Mouse (Mus musculus) liver, embryonic 14.5 days (tissue): ENCODE results near the gene Mum1. TPM values are rescaled to one million over a fixed set of nuclear protein-coding genes. Genes with fewer than 3 reads are reported as not detected.

ENCODE experiments used
- ATAC-seq: fragments of 200-750 bp; cut with Nextera tagmentation; 2 replicates; pipeline ENCODE4 v1.8.0; 2017; ENCODE audit warnings: moderate number of reproducible peaks, mild to moderate bottlenecking, moderate library complexity; ENCODE audit not compliant: insufficient read depth
- DNase-seq, 3 experiments: peaks; one replicate each; pipeline ENCODE4 v3.0.0-alpha.2; 2012 to 2013; ENCODE audit warnings: low read depth in 3 of 3, low spot score in 3 of 3
- H3K27ac ChIP-seq: fragments of 300-500 bp; sonication (generic); 2 replicates; pipeline ENCODE4 v1.5.1; 2014; ENCODE audit warnings: moderate library complexity, mild to moderate bottlenecking, control low read depth, inconsistent platforms
- H3K27me3 ChIP-seq: fragments of 300-500 bp; sonication (generic); 2 replicates; pipeline ENCODE4 v1.6.1; 2014; ENCODE audit warnings: mild to moderate bottlenecking, low read length, moderate library complexity; ENCODE audit not compliant: control insufficient read depth, insufficient read depth
- H3K36me3 ChIP-seq: fragments of 300-500 bp; sonication (generic); replicated peaks from 2 replicates; pipeline ENCODE4 v1.6.1; 2014; ENCODE audit warnings: low read depth; ENCODE audit not compliant: control insufficient read depth, insufficient read depth
- H3K4me1 ChIP-seq, 2 experiments: fragments of 200-500 bp in 1 of 2; fragments of 300-500 bp in 1 of 2; sonication (generic) in 1 of 2; replicated peaks; 2 replicates each; pipeline ENCODE4 v1.6.1; 2012 to 2014; ENCODE audit warnings: antibody characterized with exemption in 1 of 2, inconsistent platforms in 1 of 2, low read length in 1 of 2; ENCODE audit not compliant: control insufficient read depth in 2 of 2, insufficient read depth in 2 of 2
- H3K4me2 ChIP-seq: fragments of 300-500 bp; sonication (generic); 2 replicates; pipeline ENCODE4 v1.6.1; 2014; ENCODE audit warnings: low read depth, mild to moderate bottlenecking, control low read depth, moderate library complexity
- H3K4me3 ChIP-seq, 2 experiments: fragments of 200-500 bp in 1 of 2; fragments of 300-500 bp in 1 of 2; sonication (generic) in 1 of 2; 2 replicates each; pipeline ENCODE4 v1.5.1; 2012 to 2014; ENCODE audit warnings: low read depth in 2 of 2, low read length in 2 of 2, mild to moderate bottlenecking in 2 of 2, control low read depth in 1 of 2, inconsistent platforms in 1 of 2, moderate library complexity in 1 of 2; ENCODE audit not compliant: insufficient read depth in 1 of 2
- H3K9ac ChIP-seq: fragments of 300-500 bp; sonication (generic); replicated peaks from 2 replicates; pipeline ENCODE4 v1.6.1; 2014; ENCODE audit warnings: mild to moderate bottlenecking, control low read depth, moderate library complexity
- H3K9me3 ChIP-seq: fragments of 300-500 bp; sonication (generic); 2 replicates; pipeline ENCODE4 v1.6.1; 2016; ENCODE audit warnings: low read length, mixed read lengths; ENCODE audit not compliant: control insufficient read depth
- CTCF ChIP-seq: IDR thresholded peaks from 2 replicates; pipeline ENCODE4 v1.5.1; 2016; ENCODE audit warnings: antibody characterized with exemption, low read depth, control low read depth
- EP300 ChIP-seq: IDR thresholded peaks from 2 replicates; pipeline ENCODE4 v1.6.1; 2016; ENCODE audit warnings: antibody characterized with exemption, low read depth
- WGBS: fragments of 180-500 bp; shearing (Covaris S2); extraction: QIAGEN DNeasy Blood & Tissue Kit; methylation state at CpG from one replicate; pipeline ENCODE4 v1.1.7; 2014; ENCODE audit not compliant: insufficient replicate concordance; 5-methylcytosine and 5-hydroxymethylcytosine counted together
- polyA plus RNA-seq, 2 experiments: library from polyadenylated mRNA; depleted of rRNA in 1 of 2; stranded (reverse) in 1 of 2; unstranded in 1 of 2; fragments of >200 nt; fragmentation: Nextera tagmentation in 1 of 2; extraction: Ambion mirVana in 1 of 2; gene quantifications; 2 replicates each; pipeline versions ENCODE4 v1.2.1 to v1.2.3; 2012 to 2014

Gene Mum1
- polyA plus RNA-seq, 2 experiments: 13.2 to 18.8 TPM

DNA sequence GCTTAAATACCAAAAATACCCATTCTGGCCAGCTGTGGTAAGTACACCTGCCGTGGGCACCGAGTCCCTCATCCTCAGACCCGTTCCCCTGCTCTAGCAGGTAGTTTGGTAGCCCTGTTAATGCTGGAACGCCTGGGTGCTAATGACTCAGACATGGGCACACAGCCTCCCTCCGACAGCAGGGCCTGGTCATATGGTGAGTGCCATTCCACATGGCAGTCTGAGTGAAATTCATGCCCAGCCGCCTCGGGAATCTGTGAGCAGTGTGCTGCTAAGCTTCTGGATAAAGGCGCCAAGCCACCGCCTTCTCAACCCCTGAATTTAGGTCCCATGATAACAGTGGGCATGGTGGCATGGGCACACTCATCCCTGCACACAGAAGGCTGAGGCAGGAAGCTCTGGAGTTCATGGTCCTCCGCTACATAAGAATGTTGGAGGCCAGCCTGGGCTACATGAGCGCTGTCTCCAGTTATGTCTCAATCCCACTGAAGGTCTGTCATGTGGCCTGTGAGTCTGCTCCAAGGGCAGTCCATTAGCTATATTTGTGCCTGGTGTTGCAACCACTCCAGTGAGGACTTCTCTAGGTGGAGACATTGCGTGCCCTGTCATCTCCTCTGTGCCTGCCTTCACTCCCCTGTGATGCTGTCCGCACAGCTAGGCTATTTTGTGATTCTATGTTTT, 10.1 kb downstream of the Mum1 start:
- DNase-seq: no peak
- Histone ChIP-seq H3K36me3 (peaks cover 46% of the 10 kb centered on the region), H3K4me1 (no peaks in the 10 kb centered on the region), H3K27ac (no peak overlapping the region), H3K4me3 (no peak overlapping the region), H3K9me3 (no peaks in the 10 kb centered on the region), H3K4me2 (no peak overlapping the region), H3K9ac (no peak overlapping the region), H3K27me3 (no peaks in the 10 kb centered on the region)
- TF ChIP-seq EP300: no peak
- TF ChIP-seq CTCF: no peak
- WGBS: 84% methylated on average over 13 of the region's 13 CpGs
- ATAC-seq: no peak

DNA sequence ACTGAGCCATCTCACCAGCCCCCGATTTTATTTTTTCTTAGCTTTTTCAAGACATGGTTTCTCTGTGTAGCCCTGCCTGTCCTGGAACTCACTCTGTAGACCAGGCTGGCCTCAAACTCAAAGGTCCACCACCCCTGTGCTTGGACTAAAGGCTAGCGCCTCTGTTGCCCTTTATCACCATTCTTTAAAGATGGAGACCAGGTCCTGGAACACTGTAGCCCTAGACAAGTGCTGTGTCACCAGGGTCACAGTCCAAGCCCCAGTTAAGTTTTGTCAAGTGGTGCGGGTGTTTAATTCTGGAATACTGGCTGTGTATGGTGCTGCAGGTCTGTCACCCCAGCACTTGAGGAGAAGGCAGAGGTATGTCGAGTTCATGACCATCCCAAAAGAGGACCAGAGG, 10.8 kb downstream of the Mum1 start:
- 72% methylated on average over 4 of the region's 4 CpGs for WGBS
- H3K27ac ChIP-seq: no peak overlapping the region
- no peak overlapping the region for H3K9ac ChIP-seq
- H3K4me3 ChIP-seq: no peak overlapping the region
- H3K9me3 ChIP-seq: no peaks in the 10 kb centered on the region
- ATAC-seq: no peak
- H3K4me2 ChIP-seq: no peak overlapping the region
- DNase-seq: no peak
- no peak for TF ChIP-seq CTCF
- TF ChIP-seq EP300: no peak
- no peaks in the 10 kb centered on the region for H3K4me1 ChIP-seq
- peaks cover 50% of the 10 kb centered on the region for H3K36me3 ChIP-seq
- no peaks in the 10 kb centered on the region for H3K27me3 ChIP-seq

DNA sequence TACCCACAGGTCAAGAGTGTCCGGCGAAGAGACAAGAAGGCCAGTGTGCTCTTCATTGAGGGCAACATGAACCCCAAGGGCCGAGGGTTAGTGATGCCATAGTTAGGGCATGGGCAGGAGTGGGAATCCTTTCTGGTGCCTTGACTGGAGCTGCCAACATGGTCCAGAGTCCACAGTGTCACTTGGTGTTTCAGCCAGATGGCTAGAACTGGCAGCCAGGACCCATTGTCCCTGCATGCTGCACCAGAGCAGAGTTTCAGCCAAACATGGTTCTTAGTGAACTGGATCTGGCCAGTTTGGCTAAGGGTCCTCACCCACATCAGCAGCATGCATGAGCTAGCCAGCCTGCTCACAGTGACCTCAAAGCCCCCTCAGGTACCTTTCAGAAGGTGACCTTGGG, 12.1 kb downstream of the Mum1 start:
- no peak for TF ChIP-seq CTCF
- TF ChIP-seq EP300: no peak
- Histone ChIP-seq H3K9me3 (no peaks in the 10 kb centered on the region), H3K36me3 (peaks cover 51% of the 10 kb centered on the region), H3K27ac (no peak overlapping the region), H3K27me3 (no peaks in the 10 kb centered on the region), H3K4me1 (no peaks in the 10 kb centered on the region), H3K4me3 (no peak overlapping the region), H3K9ac (no peak overlapping the region), H3K4me2 (no peak overlapping the region)
- no peak for ATAC-seq
- DNase-seq: no peak
- WGBS: 76% methylated on average over 3 of the region's 3 CpGs

DNA sequence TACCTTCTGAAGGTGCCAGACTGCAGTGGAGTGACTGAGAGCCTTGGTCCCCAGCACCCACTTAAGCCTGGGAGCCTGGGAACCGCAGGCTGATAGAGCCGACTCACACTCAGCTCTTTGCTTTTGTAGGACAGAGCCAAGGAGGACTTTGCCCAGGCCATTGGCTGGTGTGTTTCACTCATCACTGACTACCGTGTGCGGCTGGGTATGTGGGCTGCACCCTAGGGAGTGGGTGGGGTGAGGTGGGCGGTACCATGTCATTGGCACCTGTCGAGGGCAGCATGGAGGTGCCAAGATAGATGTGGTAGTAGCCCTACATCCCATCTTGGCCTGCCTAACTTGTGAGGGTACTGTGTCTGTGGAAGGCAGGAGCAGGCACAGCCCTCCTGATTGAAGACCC, 13.6 kb downstream of the Mum1 start:
- no peak overlapping the region for H3K27ac ChIP-seq

DNA sequence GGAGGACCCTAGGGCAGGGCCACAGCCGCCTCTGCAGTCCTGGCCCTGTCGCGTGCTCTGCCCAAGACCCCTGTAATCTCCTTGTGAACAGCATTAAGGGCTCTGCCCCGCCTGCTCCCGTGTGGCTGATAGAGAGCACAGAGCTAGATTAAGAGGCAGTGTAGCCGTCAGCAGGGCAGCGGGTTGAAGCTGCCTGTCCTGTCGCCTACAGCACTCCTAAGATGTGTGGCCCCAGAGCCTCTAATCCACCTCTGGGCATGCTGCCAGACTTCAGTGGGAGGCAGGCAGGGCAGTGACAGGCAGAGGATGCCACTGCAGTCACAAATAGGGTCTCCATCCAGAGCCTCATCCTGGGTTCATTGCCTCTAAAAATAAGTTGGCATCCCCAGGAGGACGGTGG, 15.9 kb downstream of the Mum1 start:
- Histone ChIP-seq H3K4me3 (no peak overlapping the region), H3K36me3 (peaks cover 37% of the 10 kb centered on the region), H3K9me3 (no peaks in the 10 kb centered on the region), H3K4me2 (no peak overlapping the region), H3K27ac (no peak overlapping the region), H3K9ac (no peak overlapping the region), H3K4me1 (peaks cover 5 to 8% of the 10 kb centered on the region in 2 experiments), H3K27me3 (no peaks in the 10 kb centered on the region)
- ATAC-seq: no peak
- TF ChIP-seq EP300: no peak
- TF ChIP-seq CTCF: no peak
- DNase-seq: no peak
- WGBS: 62% methylated on average over 9 of the region's 9 CpGs

More for the DNA sequence above, 13.6 kb downstream of the Mum1 start:
- no peak for DNase-seq
- Histone ChIP-seq H3K36me3 (peaks cover 45% of the 10 kb centered on the region), H3K27me3 (no peaks in the 10 kb centered on the region), H3K4me1 (no peaks in the 10 kb centered on the region), H3K9ac (no peak overlapping the region), H3K9me3 (no peaks in the 10 kb centered on the region), H3K4me2 (no peak overlapping the region), H3K4me3 (no peak overlapping the region)
- ATAC-seq: no peak
- TF ChIP-seq EP300: no peak
- TF ChIP-seq CTCF: no peak
- 78% methylated on average over 6 of the region's 6 CpGs for WGBS
